Mouse (Mus musculus) embryo, embryonic 11.5 days (tissue): ENCODE results near the gene Crkl.

Source experiments
- DNase-seq: peaks from one replicate; pipeline ENCODE4 v3.0.0-alpha.2; 2012; ENCODE audit warnings: low read depth, low spot score

The Crkl gene

GRCm38 (mm10) chr16:17528276-17528675 lies 76.5 kb downstream of the Crkl start:
- DNase-seq = no peak

- no peak for DNase-seq
Measured at GRCm38 (mm10) chr16:17529981-17530586, 78.3 kb downstream of the Crkl start.

- peak; percentile 97 for DNase-seq
Measured at GRCm38 (mm10) chr16:17530640-17531288, 79.0 kb downstream of the Crkl start, which contains the start of gene Thap7. Gene Thap7, minus strand, starts transcription at chr16:17531136.

- no peak for DNase-seq
Measured at GRCm38 (mm10) chr16:17532271-17532670, 80.5 kb downstream of the Crkl start.

GRCm38 (mm10) chr16:17532676-17533329 lies 81.0 kb downstream of the Crkl start:
- no peak for DNase-seq

GRCm38 (mm10) chr16:17536584-17536983 lies 84.8 kb downstream of the Crkl start:
- no peak for DNase-seq
